In the genomic region with DNA sequence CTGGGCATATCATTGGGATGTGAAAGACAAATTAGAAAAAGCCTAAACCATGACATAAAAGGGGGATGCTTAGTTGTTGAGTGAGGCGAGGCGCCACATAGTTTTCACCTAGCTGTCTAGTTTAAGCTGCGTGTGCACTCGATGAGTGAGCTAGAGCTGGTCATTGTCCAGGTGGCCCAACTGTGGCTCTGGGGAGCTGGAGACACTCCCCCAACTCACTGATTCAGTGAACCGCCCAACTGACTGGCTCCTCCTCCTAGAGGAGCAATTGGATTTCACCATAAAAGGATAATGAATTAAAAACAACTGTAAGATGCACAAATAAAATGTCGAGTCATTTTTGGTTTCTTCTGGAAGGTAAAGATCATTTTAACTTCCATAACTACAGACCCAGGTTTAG, we compare ENCODE assay signal across 8 mouse cellular contexts. TPM values are rescaled to one million over a fixed set of nuclear protein-coding genes. Genes with fewer than 3 reads are reported as not detected.
DNase-seq lines count a peak whose midpoint lies in the region; ATAC-seq and TF ChIP-seq lines count a peak whose summit lies in the region.

No protein-coding gene starts in this region.

- H3K36me3 ChIP-seq in embryonic facial prominence, embryonic 12.5 days: no peaks in the 10 kb centered on the region
- H3K36me3 ChIP-seq in intestine, embryonic 15.5 days: no peaks in the 10 kb centered on the region

- H3K4me3 ChIP-seq in embryonic facial prominence, embryonic 12.5 days: peak overlapping the region; percentile 85
- peak overlapping the region; percentile 98 for H3K4me3 ChIP-seq in intestine, embryonic 15.5 days (replicated peaks)
- H3K4me3 ChIP-seq in olfactory bulb, adult 2 months (ENCODE audit: insufficient read depth, low read depth, low read length): peak overlapping the region; percentile 17; the same call in 1 of the 2 replicates

- no peak for TF ChIP-seq POLR2A in olfactory bulb, adult 2 months (IDR thresholded peaks at IDR 0.05; ENCODE audit: insufficient read depth, low read depth, low read length)

- 46% methylated on average over 6 of the region's 6 CpGs for WGBS in embryonic facial prominence, embryonic 12.5 days
- 47% methylated on average over 6 of the region's 6 CpGs for WGBS in intestine, embryonic 15.5 days
- WGBS in olfactory bulb, adult 2 months: 38% methylated on average over 6 of the region's 6 CpGs

- H3K9me3 ChIP-seq in embryonic facial prominence, embryonic 12.5 days: no peaks in the 10 kb centered on the region
- H3K9me3 ChIP-seq in intestine, embryonic 15.5 days: no peaks in the 10 kb centered on the region

- H3K27me3 ChIP-seq in embryonic facial prominence, embryonic 12.5 days: no peaks in the 10 kb centered on the region
- H3K27me3 ChIP-seq in intestine, embryonic 15.5 days (replicated peaks): no peaks in the 10 kb centered on the region

- H3K9ac ChIP-seq in embryonic facial prominence, embryonic 12.5 days: no peak overlapping the region
- H3K9ac ChIP-seq in intestine, embryonic 15.5 days: no peak overlapping the region

- ATAC-seq in cerebellum, adult (ENCODE audit: insufficient number of reproducible peaks, low FRiP score, low TSS enrichment): no peak
- no peak for ATAC-seq in embryonic facial prominence, embryonic 12.5 days (ENCODE audit: insufficient number of reproducible peaks, insufficient read depth, low FRiP score, low TSS enrichment)
- ATAC-seq in intestine, embryonic 15.5 days: no peak
- ATAC-seq in inflammation-experienced regulatory T-cells, adult 6 months: no peak

- peak; percentile 29 for DNase-seq in cerebellum, adult 11 months
- DNase-seq in 3134 (ENCODE audit: extremely low read depth, insufficient read length, low spot score): peak; percentile 15
- DNase-seq in ovary, postnatal 10 days (ENCODE audit: low spot score): no peak

- TF ChIP-seq CTCF in olfactory bulb, adult 2 months (IDR thresholded peaks at IDR 0.05; ENCODE audit: insufficient read depth, low read depth, low read length): no peak

- H3K27ac ChIP-seq in embryonic facial prominence, embryonic 12.5 days: no peak overlapping the region
- no peak overlapping the region for H3K27ac ChIP-seq in intestine, embryonic 15.5 days
- no peak overlapping the region for H3K27ac ChIP-seq in olfactory bulb, adult 2 months (ENCODE audit: insufficient read depth, low read depth, low read length)

- peak overlapping the region; percentile 67 for H3K4me2 ChIP-seq in embryonic facial prominence, embryonic 12.5 days (replicated peaks)
- peak overlapping the region; percentile 69 for H3K4me2 ChIP-seq in intestine, embryonic 15.5 days (replicated peaks)

- H3K4me1 ChIP-seq in embryonic facial prominence, embryonic 12.5 days: peaks cover 10% of the 10 kb centered on the region
- H3K4me1 ChIP-seq in intestine, embryonic 15.5 days (replicated peaks): peaks cover 4% of the 10 kb centered on the region; the same call in 1 of the 2 replicates
- peaks cover 10% of the 10 kb centered on the region for H3K4me1 ChIP-seq in olfactory bulb, adult 2 months (ENCODE audit: control insufficient read depth, insufficient read depth, low read length)

RNA-seq across cellular contexts. Expression of a gene that starts 1.0 kb away (rescaled TPM):
- 28.8 and 30.5 TPM in 2 replicates for polyA plus RNA-seq in embryonic facial prominence, embryonic 12.5 days (2016; fragmentation: Nextera tagmentation; extraction: Ambion mirVana)
- polyA plus RNA-seq in intestine, embryonic 15.5 days (2015; fragmentation: Nextera tagmentation; extraction: Ambion mirVana): 26.1 and 26.6 TPM in 2 replicates
- not detected in 2 replicates for polyA plus RNA-seq in olfactory bulb, adult 2 months (2012; ENCODE audit: insufficient read depth, insufficient read length, low replicate concordance, missing spikeins)
- 10 to 100 TPM in 1 of 3 experiments, 1 to 10 TPM in 2; 9.3 to 10.9 (median 9.9) TPM for polyA plus RNA-seq in inflammation-experienced regulatory T-cells, adult 6 months (2017; shearing (Covaris generic))

RNA-seq across cellular contexts. Expression of a gene that starts 1.3 kb away (rescaled TPM):
- polyA plus RNA-seq in embryonic facial prominence, embryonic 12.5 days (2016; fragmentation: Nextera tagmentation; extraction: Ambion mirVana): 13.6 and 15.1 TPM in 2 replicates
- 14.8 and 17.4 TPM in 2 replicates for polyA plus RNA-seq in intestine, embryonic 15.5 days (2015; fragmentation: Nextera tagmentation; extraction: Ambion mirVana)
- polyA plus RNA-seq in olfactory bulb, adult 2 months (2012; ENCODE audit: insufficient read depth, insufficient read length, low replicate concordance, missing spikeins): not detected in 2 replicates
- 10 to 100 TPM in 1 of 3 experiments, 1 to 10 TPM in 2; 5.6 to 10.0 (median 10.0) TPM for polyA plus RNA-seq in inflammation-experienced regulatory T-cells, adult 6 months (2017; shearing (Covaris generic))

Comparison
In these comparisons a context has a peak if more than half of its experiments do, and no peak if none do; other contexts are left out.
1. H3K4me3 ChIP-seq: peak in every context shown above with its lines; median percentile 98 in intestine, embryonic 15.5 days; 85 in embryonic facial prominence, embryonic 12.5 days; 17 in olfactory bulb, adult 2 months.